Mouse (Mus musculus): ENCODE measurements around the gene Naip6.
"Not testable (repeated sequence)": the region's sequence is repeated elsewhere in the genome, so short reads cannot be mapped to it uniquely, and the experiment has no call there.

The Naip6 gene

GRCm38 (mm10) chr13:100317256-100317893, at the start of gene Naip6:
Naip6 (minus strand) TSS chr13:100317674.
- DNase-seq (ENCODE audit: extremely low spot score, low spot score) = not testable (repeated sequence)

- DNase-seq (ENCODE audit: extremely low spot score, low spot score) = not testable (repeated sequence)
Observed at GRCm38 (mm10) chr13:100352315-100352714, 34.8 kb upstream of the Naip6 start.

- not testable (repeated sequence) for DNase-seq (ENCODE audit: extremely low spot score, low spot score)
Observed at GRCm38 (mm10) chr13:100349510-100350173, 32.2 kb upstream of the Naip6 start.

- DNase-seq (ENCODE audit: extremely low spot score, low spot score) = no peak
Observed at GRCm38 (mm10) chr13:100341822-100342221, 24.3 kb upstream of the Naip6 start.

- DNase-seq (ENCODE audit: extremely low spot score, low spot score) = not testable (repeated sequence)
Observed at GRCm38 (mm10) chr13:100331728-100332127, 14.3 kb upstream of the Naip6 start.

GRCm38 (mm10) chr13:100328899-100329298, 11.4 kb upstream of the Naip6 start:
- not testable (repeated sequence) for DNase-seq (ENCODE audit: extremely low spot score, low spot score)

- not testable (repeated sequence) for DNase-seq (ENCODE audit: extremely low spot score, low spot score)
Observed at GRCm38 (mm10) chr13:100328029-100328428, 10.6 kb upstream of the Naip6 start.

GRCm38 (mm10) chr13:100322266-100322837, 4.9 kb upstream of the Naip6 start:
- DNase-seq (ENCODE audit: extremely low spot score, low spot score) = not testable (repeated sequence)

GRCm38 (mm10) chr13:100284611-100285010, 32.9 kb downstream of the Naip6 start:
- DNase-seq (ENCODE audit: extremely low spot score, low spot score) = no peak

GRCm38 (mm10) chr13:100271474-100272132, 45.9 kb downstream of the Naip6 start:
- not testable (repeated sequence) for DNase-seq (ENCODE audit: extremely low spot score, low spot score)

GRCm38 (mm10) chr13:100256996-100257395, 60.5 kb downstream of the Naip6 start:
- DNase-seq (ENCODE audit: extremely low spot score, low spot score) = not testable (repeated sequence)

- DNase-seq (ENCODE audit: extremely low spot score, low spot score) = not testable (repeated sequence)
Observed at GRCm38 (mm10) chr13:100255925-100256324, 61.5 kb downstream of the Naip6 start.

GRCm38 (mm10) chr13:100251897-100252296, 65.6 kb downstream of the Naip6 start:
- DNase-seq (ENCODE audit: extremely low spot score, low spot score) = not testable (repeated sequence)

- not testable (repeated sequence) for DNase-seq (ENCODE audit: extremely low spot score, low spot score)
Observed at GRCm38 (mm10) chr13:100246896-100247519, 70.5 kb downstream of the Naip6 start.

GRCm38 (mm10) chr13:100246223-100246622, 71.3 kb downstream of the Naip6 start, which contains the start of gene Naip5:
Naip5 (minus strand) TSS chr13:100246323.
- DNase-seq (ENCODE audit: extremely low spot score, low spot score) = not testable (repeated sequence)

GRCm38 (mm10) chr13:100243702-100244101, 73.8 kb downstream of the Naip6 start:
- DNase-seq (ENCODE audit: extremely low spot score, low spot score) = no peak

Measured in neural tube, embryonic 10.5 days (tissue).